Mouse (Mus musculus) embryonic fibroblast, embryonic 13.5 days (primary cell): Measurements from ENCODE around the gene Rgmb.

Experiments
- CTCF ChIP-seq: IDR thresholded peaks from 2 replicates; pipeline ENCODE4 v1.5.1; 2011; ENCODE audit warnings: mild to moderate bottlenecking, control low read depth, low read length, moderate library complexity, borderline replicate concordance; ENCODE audit not compliant: insufficient read depth
- POLR2A ChIP-seq: IDR thresholded peaks from 2 replicates; pipeline ENCODE4 v1.6.1; 2011; ENCODE audit warnings: low read depth, mild to moderate bottlenecking, control low read depth, low read length, moderate library complexity

GRCm38 (mm10) chr17:15799195-15799793 lies 31.5 kb downstream of the Rgmb start:
- TF ChIP-seq CTCF (no peak), POLR2A (no peak)
